Mouse (Mus musculus): ENCODE data around the gene Gm17364. TPM values are rescaled to one million over a fixed set of nuclear protein-coding genes. Genes with fewer than 3 reads are reported as not detected.

Gene Gm17364
- not detected in 2 replicates for polyA plus RNA-seq (2015; fragmentation: Nextera tagmentation; extraction: Ambion mirVana)

GRCm38 (mm10) chr13:41273927-41274650, at the start of gene Gm17364:
Gm17364 (minus strand) TSS chr13:41273977.

GRCm38 (mm10) chr13:41249538-41250317, 24.0 kb downstream of the Gm17364 start, which contains the start of gene Smim13:
Smim13 (plus strand) TSS chr13:41249844.

Other genes starting within 250 kb of the Gm17364 start
- 0.04 and 0.08 TPM in 2 replicates for gene Mak, start 194.3 kb downstream of the Gm17364 start, polyA plus RNA-seq (2015; fragmentation: Nextera tagmentation; extraction: Ambion mirVana)
- not detected in 2 replicates for gene Gcm2, start 162.9 kb downstream of the Gm17364 start, polyA plus RNA-seq (2015; fragmentation: Nextera tagmentation; extraction: Ambion mirVana)
- not detected in 2 replicates for gene Sycp2l, start 159.7 kb downstream of the Gm17364 start, polyA plus RNA-seq (2015; fragmentation: Nextera tagmentation; extraction: Ambion mirVana)
- gene Elovl2, start 53.6 kb downstream of the Gm17364 start, polyA plus RNA-seq (2015; fragmentation: Nextera tagmentation; extraction: Ambion mirVana) = 0.21 and 0.31 TPM in 2 replicates
- 6.7 and 6.9 TPM in 2 replicates for gene Smim13, start 24.1 kb downstream of the Gm17364 start, polyA plus RNA-seq (2015; fragmentation: Nextera tagmentation; extraction: Ambion mirVana)
- gene Nedd9, start 213.4 kb upstream of the Gm17364 start, polyA plus RNA-seq (2015; fragmentation: Nextera tagmentation; extraction: Ambion mirVana) = 14.2 and 17.5 TPM in 2 replicates

Data from spleen, postnatal 0 days (tissue).